In genomic region chr13:58402003-58402743, GRCm38 (mm10) we compare ENCODE assay signal across 8 mouse cellular contexts. TPM values are rescaled to one million over a fixed set of nuclear protein-coding genes. Genes with fewer than 3 reads are reported as not detected.
DNase-seq lines count a peak whose midpoint lies in the region; ATAC-seq lines count a peak whose summit lies in the region.

Rmi1 (plus strand) TSS chr13:58402248.

- under 1% methylated on average over 70 of the region's 91 CpGs for WGBS in hindbrain, embryonic 11.5 days

- peak; percentile 96 for ATAC-seq in hindbrain, embryonic 11.5 days (ENCODE audit: low FRiP score)

- H3K4me2 ChIP-seq in hindbrain, embryonic 11.5 days (replicated peaks; ENCODE audit: low read depth, low read length), result peak within 1 kb of the TSS; percentile 64

- H3K27ac ChIP-seq in hindbrain, embryonic 11.5 days (ENCODE audit: low read depth, low read length), result peak within 1 kb of the TSS; percentile 98

- peaks cover 4% of the 10 kb centered on the region for H3K36me3 ChIP-seq in hindbrain, embryonic 11.5 days (ENCODE audit: control insufficient read depth, insufficient read depth, low read length)

- no peaks in the 10 kb centered on the region for H3K4me1 ChIP-seq in hindbrain, embryonic 11.5 days (replicated peaks; ENCODE audit: control insufficient read depth, insufficient read depth, low read length)

- H3K9ac ChIP-seq in hindbrain, embryonic 11.5 days (ENCODE audit: low read depth, low read length), result peak within 1 kb of the TSS; percentile 100

- H3K9me3 ChIP-seq in hindbrain, embryonic 11.5 days (ENCODE audit: control insufficient read depth, low read length), result no peaks in the 10 kb centered on the region

- H3K4me3 ChIP-seq in hindbrain, embryonic 11.5 days (ENCODE audit: low read depth, low read length), result peak within 1 kb of the TSS; percentile 82

- DNase-seq in MN1 (ENCODE audit: low spot score), result peak; percentile 99
- DNase-seq in cerebellum, adult 9-10 months, result peak; percentile 97
- peak; percentile 90 to 97 for DNase-seq in frontal cortex, adult 2 months (ENCODE audit: extremely low spot score in 1 of 2, low spot score in 1 of 2)
- peak; percentile 98 for DNase-seq in hindbrain, embryonic 11.5 days (ENCODE audit: low spot score)
- peak; percentile 98 to 100 for DNase-seq in layer of hippocampus, postnatal 14 days (ENCODE audit: low spot score in 2 of 2)
- peak; percentile 99 for DNase-seq in lung, postnatal 14 days
- peak; percentile 97 for DNase-seq in retina, adult 2 months (ENCODE audit: low read depth, low spot score)
- DNase-seq in thymus, postnatal 36 days, result peak; percentile 97 to 98

- no peaks in the 10 kb centered on the region for H3K27me3 ChIP-seq in hindbrain, embryonic 11.5 days (ENCODE audit: control insufficient read depth, insufficient read depth, low read length)

RNA-seq across cellular contexts. Expression of gene Rmi1, which starts in this region (rescaled TPM):
- 12.8 and 13.0 TPM in 2 replicates for polyA plus RNA-seq in frontal cortex, adult 2 months (2012; rRNA removed)
- polyA plus RNA-seq in hindbrain, embryonic 11.5 days (2014; fragmentation: Nextera tagmentation; extraction: Ambion mirVana), result 31.5 and 34.4 TPM in 2 replicates
- total RNA-seq in layer of hippocampus, postnatal 14 days (2021), result 10 to 100 TPM; 16.3 to 16.6 TPM

Comparison
In these comparisons a context has a peak if more than half of its experiments do, and no peak if none do; other contexts are left out.
1. Peak in every context shown above with its lines: DNase-seq, ATAC-seq, H3K4me3 ChIP-seq and H3K27ac ChIP-seq.